Mouse (Mus musculus) adrenal gland, adult (tissue): ENCODE data around the gene Slc44a3.
A peak's percentile ranks its signal among the peaks of the same experiment; 100 is the strongest.

Source experiments
- DNase-seq, 2 experiments: peaks; one replicate each; pipeline ENCODE4 v3.0.0; 2022 to 2023; ENCODE audit warnings: low spot score in 1 of 2; ENCODE audit not compliant: inconsistent age in 2 of 2

Gene Slc44a3

DNA sequence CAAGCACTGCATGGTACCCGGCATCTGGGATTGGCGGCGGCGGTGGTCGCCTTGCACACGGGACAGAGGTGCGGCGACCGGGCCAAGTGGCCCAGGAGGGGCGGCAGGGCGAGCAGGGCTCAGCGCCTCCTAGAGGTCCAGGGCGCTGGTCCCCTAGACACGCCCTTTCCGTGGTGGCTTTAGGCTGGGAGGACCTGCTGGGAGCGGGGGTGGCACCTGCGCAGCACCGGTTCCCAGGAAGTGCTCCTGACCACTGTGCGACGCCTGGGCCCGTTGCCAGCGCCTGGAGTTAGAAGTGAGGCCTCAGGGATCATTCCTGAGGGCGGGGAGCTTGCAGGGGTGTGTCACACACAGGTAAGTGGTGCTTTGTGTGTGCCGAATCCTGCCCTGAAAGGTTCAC is at the start of gene Slc44a3:
Gene Slc44a3 (minus strand): TSS at position 229 of the 400 bp plus-strand sequence.
- DNase-seq: peak; percentile 66 to 84

DNA sequence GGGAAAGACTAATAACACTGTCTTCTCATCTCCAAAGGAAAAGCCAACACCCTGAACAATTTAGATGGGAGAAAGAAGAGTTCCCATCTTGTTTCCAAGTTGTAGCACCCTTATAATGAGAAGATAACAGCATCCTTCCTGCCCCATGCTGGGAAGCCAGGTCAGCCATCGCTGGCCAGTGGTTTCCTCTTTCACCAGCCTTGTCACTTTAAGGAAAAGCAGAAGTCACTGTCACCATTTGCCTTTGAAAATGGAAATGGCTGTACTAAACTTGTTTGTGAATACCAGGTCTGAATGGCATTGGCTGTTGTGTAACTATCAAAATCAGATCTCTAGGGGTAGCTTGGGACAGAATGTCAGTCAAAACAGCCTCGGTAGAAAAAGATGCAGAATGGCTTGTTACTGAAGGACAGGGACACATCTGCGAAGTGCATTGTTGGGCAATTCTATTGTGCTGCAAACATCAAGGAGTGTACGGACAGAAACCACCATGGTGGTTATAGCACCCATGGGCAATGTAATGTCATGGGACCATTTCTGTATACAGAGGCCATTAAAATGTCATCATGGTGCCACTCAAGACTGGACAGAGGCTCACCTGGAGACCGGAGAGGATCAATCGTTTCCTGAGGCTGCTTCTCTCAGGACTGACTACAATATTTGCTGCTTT is 47.8 kb upstream of the Slc44a3 start:
- no peak for DNase-seq

DNA sequence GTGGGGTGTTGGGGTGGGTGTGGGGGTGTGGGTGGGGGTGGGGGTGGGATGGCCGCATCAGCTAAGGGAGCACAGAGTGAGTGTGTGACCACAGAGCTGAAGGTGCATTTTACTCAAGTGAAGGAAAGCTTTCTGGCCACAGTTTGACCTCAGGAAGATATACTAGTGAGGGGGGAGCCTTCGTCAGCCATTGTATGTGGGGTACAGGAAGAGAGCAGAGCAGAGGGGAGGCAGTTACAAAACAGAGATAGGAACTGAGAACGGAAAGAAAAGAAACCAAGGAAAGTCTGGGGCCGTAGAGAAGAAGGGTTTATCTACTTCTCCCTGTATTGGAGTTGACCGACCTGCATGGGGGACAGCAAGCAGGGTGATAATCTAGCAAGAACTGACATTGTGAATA is 47.2 kb upstream of the Slc44a3 start:
- DNase-seq: no peak

DNA sequence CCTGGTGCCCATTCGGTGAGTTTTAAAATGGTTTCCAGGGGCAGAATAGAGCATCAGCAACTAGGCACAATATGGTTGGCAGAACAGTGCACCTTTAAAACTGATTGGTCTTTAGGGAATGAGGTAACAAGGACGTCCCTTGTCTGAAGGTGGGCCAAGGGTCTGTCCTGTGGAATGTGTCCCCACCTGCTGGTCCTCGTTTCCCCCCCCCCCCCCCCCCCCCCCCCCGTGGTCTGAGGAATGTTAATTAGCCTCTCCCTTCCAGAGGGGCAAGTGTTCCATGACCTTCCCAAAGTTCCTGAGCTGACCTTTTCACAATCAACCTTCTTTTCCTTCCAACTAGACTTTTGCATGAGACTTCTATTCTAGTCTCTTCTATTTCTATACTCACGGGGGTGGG is 46.5 kb upstream of the Slc44a3 start:
- no peak for DNase-seq

DNA sequence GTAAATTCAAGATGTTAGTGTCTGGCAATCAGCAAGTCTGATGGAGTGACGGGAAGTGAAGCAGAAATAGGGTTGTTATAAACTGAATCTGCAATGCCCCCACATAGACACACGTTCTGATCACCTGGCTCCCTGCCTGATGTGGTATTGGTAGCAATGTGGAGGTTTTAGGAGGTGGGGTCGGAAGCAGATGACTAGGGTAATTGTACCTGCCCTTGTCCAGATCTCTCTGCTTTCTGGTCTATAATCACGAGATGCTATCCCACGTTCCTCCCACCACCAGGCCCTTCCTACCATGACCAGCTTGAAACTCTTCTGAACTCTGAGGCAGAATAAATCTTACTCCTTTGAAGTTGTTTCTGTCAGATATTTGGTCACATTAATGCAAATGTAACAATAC is 45.4 kb upstream of the Slc44a3 start:
- no peak for DNase-seq

DNA sequence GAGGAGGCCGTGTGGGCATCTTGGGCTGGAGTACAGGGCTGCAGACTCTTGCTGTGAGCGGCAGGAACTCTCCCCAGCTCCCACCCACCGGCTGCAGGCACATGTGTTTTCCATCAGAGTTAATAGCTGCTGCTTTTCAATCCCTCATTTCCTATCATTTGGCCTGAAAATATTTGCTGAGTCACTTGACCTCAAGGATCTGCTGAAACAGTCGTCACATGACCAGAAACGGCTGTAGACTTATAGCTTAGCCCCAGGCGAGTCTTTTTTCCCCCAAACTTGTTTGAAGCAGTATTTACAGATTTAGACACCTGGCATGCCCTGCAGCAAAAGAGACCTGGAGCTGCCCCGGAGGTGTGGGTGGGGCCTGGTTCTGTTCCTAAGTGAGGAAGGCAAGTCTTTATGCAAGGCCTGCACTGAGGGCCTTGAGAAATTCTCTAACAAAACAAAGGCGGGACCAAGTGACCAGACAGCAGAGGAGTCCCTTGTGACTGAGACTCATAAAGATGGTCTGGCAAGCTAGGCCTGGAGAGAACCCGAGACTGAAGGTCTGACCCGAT is 44.9 kb upstream of the Slc44a3 start:
- DNase-seq: peak; percentile 29 to 82

DNA sequence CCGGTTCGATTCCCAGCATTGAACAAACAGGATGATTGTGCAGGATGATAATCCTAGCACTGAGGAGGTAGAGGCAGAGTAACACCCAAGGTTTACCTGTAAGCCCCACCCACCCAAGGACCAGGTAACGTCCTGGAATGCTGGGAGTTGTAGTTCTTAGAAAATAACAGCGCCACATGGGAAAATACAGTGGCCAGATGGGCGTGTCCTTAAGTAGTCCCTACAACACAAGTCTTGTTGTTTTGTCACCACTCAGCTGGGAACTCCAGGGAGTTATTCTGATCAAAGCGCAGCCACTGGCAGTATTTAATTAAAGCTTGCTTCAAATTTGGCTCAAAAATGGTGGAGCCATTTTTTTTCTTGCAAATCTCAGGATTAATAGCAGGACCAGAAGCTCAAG is 44.2 kb upstream of the Slc44a3 start:
- no peak for DNase-seq

DNA sequence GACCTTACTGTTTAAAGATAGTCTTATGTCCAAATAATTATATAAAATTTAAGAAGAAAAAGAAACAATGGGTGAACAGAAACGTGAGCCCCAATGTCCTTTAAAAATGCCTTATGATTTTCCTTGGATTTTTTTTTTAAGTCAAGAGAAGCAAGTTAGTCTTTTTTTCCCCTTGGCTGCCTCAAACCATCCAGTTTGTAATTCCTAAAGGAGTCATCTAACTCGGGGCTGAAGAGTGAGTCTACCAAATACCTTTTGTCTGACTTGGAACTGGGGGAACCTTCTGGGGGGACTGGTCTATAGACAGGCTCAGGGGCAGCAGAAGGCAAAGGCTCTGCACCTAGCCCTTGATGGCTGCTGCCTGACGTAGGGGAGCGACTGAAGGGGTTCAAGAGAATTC is 42.2 kb upstream of the Slc44a3 start:
- DNase-seq: no peak

DNA sequence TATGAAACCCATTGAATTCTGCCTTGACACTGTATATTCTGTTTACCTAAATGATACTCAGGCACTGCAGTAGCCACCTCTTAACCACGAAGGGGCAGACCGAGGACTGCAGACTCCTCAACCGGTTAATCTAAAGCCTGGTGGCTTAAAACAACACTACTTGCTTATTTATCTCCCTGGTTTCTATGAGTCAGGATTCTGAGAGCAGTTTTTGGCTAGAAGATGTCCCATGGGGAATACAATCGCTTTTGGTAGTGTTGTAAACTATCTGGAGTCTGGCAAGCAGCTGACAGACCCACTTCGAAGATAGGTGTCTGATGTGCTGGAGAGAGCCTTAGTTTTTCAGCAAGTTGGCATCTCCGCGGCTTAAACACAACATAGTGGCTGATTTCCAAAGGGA is 41.7 kb upstream of the Slc44a3 start:
- DNase-seq: peak in 1 of 2 experiments; percentile 37

DNA sequence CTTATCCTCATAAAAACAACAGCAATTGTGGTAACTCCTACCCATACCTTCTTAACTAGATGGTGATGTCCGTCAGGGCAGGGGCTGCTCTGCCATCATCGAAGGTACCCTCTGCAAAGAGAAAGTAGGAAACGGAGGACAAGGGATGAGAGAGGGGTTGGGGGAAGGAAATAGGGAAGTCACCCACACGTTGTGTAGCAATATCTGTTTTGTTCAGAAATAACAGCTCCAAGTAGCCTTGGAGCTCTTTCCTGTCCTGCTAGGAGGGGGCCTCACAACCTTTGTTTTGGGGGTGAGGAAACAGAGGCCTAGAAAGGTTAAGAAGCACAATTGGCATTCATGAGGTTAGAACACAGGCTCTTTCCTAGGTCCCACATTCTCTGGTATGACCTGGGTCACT is 39.3 kb upstream of the Slc44a3 start:
- DNase-seq: no peak

DNA sequence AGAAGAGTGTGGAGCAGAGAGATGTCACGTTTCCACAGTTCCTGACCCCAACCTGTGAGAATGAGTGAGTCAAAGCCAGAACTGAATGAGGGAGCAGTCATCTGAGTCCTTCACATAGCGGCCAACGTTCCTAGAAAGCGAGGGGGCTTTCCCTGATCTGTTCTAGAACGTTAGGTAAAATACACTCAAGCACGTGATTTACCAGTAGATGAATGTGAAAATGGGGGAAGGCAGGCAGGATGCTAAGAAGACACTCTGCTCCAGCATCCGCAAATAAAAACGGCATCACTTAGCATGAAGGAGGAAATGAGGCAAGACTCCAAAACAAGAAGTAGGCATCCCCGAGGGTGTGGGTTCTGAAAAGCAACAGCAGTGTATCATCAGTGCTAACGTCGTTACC is 38.4 kb upstream of the Slc44a3 start:
- no peak for DNase-seq

DNA sequence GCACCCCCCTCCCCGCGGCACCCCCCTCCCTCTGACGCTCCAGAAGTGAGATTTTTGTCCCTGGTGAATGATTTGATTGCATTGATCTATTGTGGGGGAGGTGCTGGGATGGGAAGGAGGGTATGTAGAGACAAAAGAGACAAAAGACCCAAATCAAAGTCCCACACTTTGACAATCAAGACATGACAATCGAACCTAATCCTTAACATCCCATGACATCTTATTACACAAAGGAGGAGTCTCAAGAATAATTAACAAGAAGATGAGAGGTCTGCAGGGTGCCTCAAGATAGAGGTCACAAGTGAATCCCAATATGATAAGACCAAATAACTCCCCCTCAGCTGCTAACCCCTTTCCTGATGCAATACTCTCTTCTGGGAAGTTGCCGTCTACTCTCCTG is 37.6 kb upstream of the Slc44a3 start:
- no peak for DNase-seq

DNA sequence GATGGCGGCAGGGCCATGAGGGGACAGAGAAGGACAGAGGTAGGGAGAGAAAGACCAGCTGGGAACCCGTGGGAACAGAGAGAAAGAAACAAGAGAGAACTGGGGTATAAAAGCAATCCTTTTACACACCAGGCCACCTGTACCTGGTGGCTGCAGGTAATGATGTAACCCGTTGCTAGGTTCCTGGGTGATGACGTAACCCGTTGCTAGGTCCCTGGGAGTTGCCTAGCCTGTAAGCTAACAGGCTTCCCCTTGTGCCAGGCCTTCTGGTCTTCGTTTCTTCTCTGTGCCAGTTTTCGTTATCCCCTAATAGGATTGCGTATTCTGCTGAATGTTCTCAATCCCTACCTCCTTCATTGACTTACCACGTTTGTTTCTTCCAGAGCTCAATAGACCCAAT is 36.8 kb upstream of the Slc44a3 start:
- DNase-seq: no peak

DNA sequence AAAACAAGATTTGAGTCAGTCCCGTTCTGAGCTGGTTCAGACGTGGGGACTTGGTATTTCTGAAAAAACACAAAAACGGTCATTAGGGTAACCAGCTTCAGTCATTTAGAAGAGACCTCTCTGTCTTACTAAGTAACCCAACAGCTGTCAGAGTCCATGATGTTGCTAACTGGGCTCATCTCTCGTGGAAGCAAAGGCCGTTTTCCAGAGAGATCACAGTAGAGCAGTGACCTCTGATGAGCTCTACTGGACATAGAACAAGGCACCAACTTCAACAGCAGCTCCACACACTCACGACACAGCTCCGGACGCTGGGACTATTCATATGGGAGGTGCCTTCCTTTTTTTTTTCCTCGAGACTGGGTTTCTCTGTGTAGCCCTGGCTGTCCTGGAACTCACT is 35.7 kb upstream of the Slc44a3 start:
- DNase-seq: no peak

DNA sequence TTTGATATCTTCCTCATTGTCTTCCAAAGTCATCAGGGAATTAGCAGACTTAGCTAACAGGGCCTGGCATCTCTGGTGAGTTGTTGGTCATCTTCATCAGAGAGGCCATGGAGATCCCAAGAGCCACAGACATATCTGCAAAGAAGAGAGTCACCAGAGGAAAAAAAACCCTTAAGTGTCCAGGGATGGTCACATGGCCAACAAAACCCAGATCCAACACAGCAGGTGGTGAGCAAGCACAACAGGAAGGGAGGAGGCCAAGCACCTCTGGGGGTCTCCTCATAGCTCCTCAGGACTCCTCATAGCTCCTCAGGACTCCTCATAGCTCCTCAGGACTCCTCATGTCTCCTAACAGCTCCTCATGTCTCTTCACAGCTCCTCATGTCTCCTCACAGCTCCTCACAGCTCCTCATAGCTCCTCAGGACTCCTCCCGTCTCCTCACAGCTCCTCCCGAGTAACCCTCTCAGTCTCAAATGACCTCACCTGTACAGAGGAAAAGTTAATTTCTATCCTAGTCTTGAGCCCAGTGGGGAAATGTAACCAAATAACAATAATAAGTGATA is 35.2 kb upstream of the Slc44a3 start:
- no peak for DNase-seq

DNA sequence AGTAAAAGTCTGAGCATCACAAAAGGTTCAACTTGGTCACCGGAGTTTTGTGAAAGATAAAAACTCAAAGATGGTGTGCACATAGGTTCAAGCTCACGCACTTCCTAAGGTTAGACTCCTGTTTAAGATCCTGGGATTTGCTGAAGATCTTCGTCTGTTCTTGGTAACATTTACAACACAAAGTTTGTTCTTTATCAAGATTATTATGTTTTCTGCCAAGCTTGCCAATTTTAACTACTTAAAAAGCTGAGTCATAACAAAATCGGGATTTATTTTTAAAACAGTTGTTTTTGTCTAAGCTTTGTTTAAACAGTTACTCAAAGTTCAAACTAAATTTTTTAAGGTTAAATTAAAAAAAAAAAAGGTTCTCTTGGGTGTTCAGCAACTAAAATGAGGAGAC is 34.7 kb upstream of the Slc44a3 start:
- DNase-seq: no peak

DNA sequence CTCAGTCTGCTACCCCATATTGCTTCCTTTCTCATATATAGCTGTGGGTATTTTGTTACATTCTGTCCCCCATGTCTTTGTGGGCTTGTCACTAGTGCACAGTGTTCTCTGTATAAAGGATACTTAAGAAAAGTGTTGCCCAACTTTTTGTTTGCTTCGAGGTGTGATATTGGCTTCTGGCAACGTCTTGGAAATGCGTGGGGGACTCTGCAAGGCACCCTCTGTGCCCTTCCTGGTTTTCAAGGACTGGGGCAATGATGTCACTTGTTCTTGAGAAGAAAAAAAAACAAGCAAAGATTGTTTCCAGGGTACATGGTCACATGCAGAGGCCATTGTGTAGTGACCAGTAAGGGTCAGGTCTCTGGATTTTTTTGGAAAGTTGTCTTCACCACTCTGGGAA is 29.6 kb upstream of the Slc44a3 start:
- DNase-seq: no peak

DNA sequence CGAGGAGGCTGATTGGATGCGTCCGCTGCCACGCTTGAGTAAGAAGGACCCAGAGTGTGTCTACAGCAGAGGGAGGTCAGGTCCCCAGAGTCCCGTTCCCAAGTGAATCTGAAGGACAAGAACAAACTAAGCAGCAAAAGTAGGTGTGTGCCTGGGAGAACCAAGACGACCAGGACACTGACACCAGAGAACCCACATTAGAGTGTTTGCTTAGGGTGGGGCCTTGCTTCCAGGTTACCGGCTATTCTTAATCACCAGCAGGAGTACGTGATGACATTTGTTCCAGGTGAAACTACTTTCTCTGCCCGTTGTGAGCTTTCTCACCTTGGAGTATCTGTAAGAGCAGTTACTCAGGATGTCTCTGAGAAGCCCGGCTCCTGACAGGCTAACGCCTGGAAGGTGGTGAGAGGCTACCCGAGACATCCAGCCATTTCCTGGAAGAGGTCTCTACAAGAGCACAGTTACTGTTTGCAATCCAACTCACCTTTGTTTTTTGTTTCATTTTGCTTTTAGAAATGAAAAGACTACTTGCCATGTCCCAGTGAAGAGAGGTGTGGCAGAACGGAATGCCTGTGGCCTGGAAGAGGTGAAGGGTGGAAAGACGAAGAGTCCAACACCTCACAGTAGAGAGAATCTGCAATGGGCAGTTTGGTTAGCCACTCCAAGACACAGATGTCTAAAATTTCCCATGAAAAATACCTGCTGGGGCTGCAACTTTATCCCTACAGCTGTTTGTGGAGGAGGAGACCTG is 28.1 kb upstream of the Slc44a3 start:
- no peak for DNase-seq

DNA sequence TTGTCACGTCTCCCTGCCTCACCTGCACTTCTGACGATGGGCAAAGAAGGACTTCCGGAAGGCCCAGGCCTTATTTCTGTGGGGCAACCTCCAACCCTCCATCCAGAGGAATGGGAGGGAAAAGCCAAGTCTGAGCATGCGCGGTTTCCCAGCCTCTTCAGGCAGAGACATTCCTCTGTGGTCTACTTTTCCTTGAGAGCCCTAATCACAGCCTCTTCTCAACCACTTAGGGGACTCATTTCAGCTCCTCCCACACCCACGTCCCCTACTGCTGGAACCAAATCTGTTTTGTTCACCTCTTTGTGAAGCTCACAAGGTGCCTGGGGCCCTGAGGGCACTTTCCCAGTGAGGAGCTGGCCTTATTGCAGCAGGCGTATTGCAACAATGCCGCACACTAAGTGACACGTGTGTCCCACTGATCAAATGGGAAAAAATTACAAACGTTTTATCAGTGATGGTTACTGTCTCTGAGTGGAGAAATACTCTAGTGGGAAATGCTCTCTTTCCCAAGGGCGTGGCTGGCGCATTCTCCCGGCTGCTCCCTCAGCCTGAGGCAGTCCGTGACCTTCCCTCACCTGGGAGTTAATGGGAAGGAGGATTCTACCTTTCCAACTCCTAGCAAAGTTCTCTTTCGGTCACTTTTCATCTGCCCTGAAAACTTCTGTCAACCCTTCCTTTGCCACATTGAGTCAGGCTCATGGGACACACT is 27.4 kb upstream of the Slc44a3 start:
- DNase-seq: no peak

DNA sequence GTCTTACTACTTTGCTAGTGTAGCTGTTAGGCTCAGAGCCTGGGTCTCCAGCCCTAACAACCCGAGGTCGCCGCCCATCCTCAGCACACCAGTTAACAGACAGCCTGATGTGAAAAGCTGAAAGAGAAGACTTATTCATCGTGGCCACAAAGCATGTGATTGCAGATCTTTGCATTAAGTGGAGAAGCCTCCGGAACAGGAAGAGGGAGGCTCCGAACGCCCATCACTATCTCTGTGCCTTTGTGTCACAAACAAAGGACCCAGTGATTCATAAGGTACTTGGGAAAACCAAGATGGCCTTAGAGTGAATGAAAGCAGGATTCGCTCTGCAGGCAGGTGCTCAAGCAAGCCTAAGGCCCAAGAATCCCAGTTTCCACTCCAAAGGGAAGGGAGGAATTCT is 26.7 kb upstream of the Slc44a3 start:
- DNase-seq: no peak

DNA sequence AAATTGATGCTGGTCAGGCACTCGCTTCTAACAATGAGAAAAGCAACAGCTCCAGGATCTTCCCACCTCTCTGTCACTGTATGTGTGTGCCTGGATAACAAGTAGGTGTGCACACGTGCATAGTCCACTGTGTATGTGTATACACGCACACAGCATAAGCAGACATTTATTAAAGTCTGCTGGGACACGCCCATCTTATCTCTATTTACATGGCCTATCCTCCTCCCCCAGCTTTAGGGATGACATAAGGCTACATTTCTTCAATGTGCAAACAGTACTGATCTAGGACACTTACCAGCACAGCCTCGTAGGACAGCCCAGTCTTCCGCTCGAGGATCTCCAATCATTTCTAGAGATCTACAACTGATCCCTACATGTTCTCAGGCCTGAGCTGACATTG is 24.1 kb upstream of the Slc44a3 start:
- no peak for DNase-seq

DNA sequence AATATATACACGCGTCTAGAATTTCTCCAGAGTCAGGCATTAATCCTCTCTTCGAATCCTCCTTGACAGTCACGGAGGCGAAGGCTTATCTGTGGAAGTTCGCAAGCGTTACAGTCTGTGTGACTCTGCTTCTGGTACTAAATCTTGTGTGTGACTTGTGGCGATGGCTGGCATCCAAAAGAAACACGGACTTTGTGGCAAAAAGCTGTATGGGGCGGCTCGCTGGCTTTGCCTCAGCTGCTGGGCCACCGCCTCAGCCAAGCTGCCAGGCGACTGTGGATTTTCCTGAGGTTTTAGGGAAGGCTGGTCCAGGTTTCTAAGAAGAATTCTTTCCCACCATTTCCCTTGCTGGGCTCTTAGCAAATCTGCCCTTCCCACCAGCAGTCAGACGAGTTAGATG is 21.1 kb upstream of the Slc44a3 start:
- peak; percentile 72 to 86 for DNase-seq
